Mouse (Mus musculus): ENCODE results near the gene Macrod2.
A peak's percentile ranks its signal among the peaks of the same experiment; 100 is the strongest.

Gene Macrod2

GRCm38 (mm10) chr2:142057889-142058750 lies 1663.0 kb downstream of the Macrod2 start:
- DNase-seq = peak; percentile 35

- DNase-seq = no peak
Observed at GRCm38 (mm10) chr2:142058751-142059090, 1663.6 kb downstream of the Macrod2 start.

GRCm38 (mm10) chr2:142108947-142109346 lies 1713.8 kb downstream of the Macrod2 start:
- no peak for DNase-seq

- no peak for DNase-seq
Observed at GRCm38 (mm10) chr2:142116623-142117022, 1721.5 kb downstream of the Macrod2 start.

GRCm38 (mm10) chr2:142128109-142128508 lies 1733.0 kb downstream of the Macrod2 start:
- no peak for DNase-seq

- DNase-seq = no peak
Observed at GRCm38 (mm10) chr2:142129166-142129565, 1734.1 kb downstream of the Macrod2 start.

GRCm38 (mm10) chr2:142149310-142149709 lies 1754.2 kb downstream of the Macrod2 start:
- DNase-seq = no peak

- no peak for DNase-seq
Observed at GRCm38 (mm10) chr2:142163506-142164275, 1768.6 kb downstream of the Macrod2 start.

- DNase-seq = no peak
Observed at GRCm38 (mm10) chr2:142169649-142170048, 1774.5 kb downstream of the Macrod2 start.

GRCm38 (mm10) chr2:142172706-142173105 lies 1777.6 kb downstream of the Macrod2 start:
- DNase-seq = no peak

- DNase-seq = peak; percentile 14
Observed at GRCm38 (mm10) chr2:142174039-142174438, 1778.9 kb downstream of the Macrod2 start.

GRCm38 (mm10) chr2:142186922-142187321 lies 1791.8 kb downstream of the Macrod2 start:
- no peak for DNase-seq

- no peak for DNase-seq
Observed at GRCm38 (mm10) chr2:142187428-142187827, 1792.3 kb downstream of the Macrod2 start.

GRCm38 (mm10) chr2:142217371-142217770 lies 1822.3 kb downstream of the Macrod2 start:
- no peak for DNase-seq

- no peak for DNase-seq
Observed at GRCm38 (mm10) chr2:142222137-142222921, 1827.2 kb downstream of the Macrod2 start.

GRCm38 (mm10) chr2:142222926-142223325 lies 1827.8 kb downstream of the Macrod2 start:
- DNase-seq = no peak

GRCm38 (mm10) chr2:142230985-142231549 lies 1836.0 kb downstream of the Macrod2 start:
- no peak for DNase-seq

- no peak for DNase-seq
Observed at GRCm38 (mm10) chr2:142232828-142233227, 1837.7 kb downstream of the Macrod2 start.

- DNase-seq = no peak
Observed at GRCm38 (mm10) chr2:142243483-142243882, 1848.4 kb downstream of the Macrod2 start.

- DNase-seq = no peak
Observed at GRCm38 (mm10) chr2:142250383-142250782, 1855.3 kb downstream of the Macrod2 start.

- no peak for DNase-seq
Observed at GRCm38 (mm10) chr2:142251518-142251917, 1856.4 kb downstream of the Macrod2 start.

GRCm38 (mm10) chr2:142253913-142254312 lies 1858.8 kb downstream of the Macrod2 start:
- DNase-seq = peak; percentile 81

GRCm38 (mm10) chr2:142254566-142254965 lies 1859.5 kb downstream of the Macrod2 start:
- DNase-seq = peak; percentile 22

Data from cerebellum, adult 11 months (tissue).